ENCODE assay signal across 10 mouse cellular contexts in the genomic region with DNA sequence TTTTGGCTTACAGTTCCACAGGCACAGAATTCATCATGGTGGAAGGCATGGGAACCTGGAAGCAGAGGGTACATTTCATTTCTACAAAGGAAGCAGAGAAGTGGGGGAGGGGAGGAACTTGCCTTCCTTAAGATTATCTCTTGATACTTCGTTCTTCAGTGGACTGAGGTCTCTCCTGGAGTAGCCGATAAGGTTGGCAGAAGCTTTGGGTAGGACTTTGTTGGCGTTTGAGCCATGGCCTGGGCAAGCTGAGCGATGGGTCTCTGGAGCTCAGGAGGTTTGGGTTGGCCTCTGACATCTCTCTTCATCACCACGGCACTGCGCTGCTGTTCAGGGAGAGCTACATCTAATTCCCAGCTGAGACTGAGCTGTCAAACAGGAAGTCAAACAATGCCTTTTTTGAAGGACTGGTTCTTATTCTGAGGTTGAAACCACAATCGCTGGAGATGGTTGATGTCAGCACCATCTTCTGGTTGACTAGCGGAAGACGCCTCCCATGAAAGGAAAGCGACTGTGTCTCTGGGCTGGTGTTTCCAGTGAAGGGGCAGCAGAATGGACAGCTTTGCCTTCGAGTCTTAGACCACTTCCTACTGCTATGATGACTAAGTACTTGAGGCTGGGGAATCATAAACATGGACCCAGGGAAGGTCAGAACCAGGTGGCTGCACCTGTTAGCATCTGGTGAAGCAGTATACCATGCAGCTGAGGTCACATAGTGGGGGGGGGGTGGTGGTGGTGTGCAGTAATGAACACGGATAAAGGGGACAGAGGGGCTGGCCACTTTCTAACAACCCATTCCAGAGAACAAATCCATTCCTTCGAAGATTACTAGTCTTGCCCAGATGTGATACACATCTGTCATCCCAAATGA.
DNase-seq lines count a peak whose midpoint lies in the region; ATAC-seq and TF ChIP-seq lines count a peak whose summit lies in the region.
"Had no signal": no experiment of that assay in that cellular context is flagged by ENCODE, and none has a peak within 500 bp of the region (broad histone marks: within the 10 kb centered on the region; RNA-seq: fewer than 3 reads in every experiment).

No protein-coding gene starts in this region.

- no peak overlapping the region for H3K4me3 ChIP-seq in hindbrain, postnatal 0 days (ENCODE audit: low read length)
- no peak overlapping the region for H3K4me3 ChIP-seq in neural tube, embryonic 13.5 days
- no peak overlapping the region for H3K4me3 ChIP-seq in heart, embryonic 10.5 days

- 81% methylated on average over 13 of the region's 13 CpGs for WGBS in hindbrain, postnatal 0 days
- 88% methylated on average over 13 of the region's 13 CpGs for WGBS in neural tube, embryonic 13.5 days
- WGBS in heart, embryonic 10.5 days = 75% methylated on average over 13 of the region's 13 CpGs

- H3K27ac ChIP-seq in hindbrain, postnatal 0 days = peak overlapping the region; percentile 87; the same call in 1 of the 2 replicates
- peak overlapping the region; percentile 92 for H3K27ac ChIP-seq in neural tube, embryonic 13.5 days (replicated peaks)
- no peak overlapping the region for H3K27ac ChIP-seq in heart, embryonic 10.5 days

- no peak for TF ChIP-seq CTCF in hindbrain, postnatal 0 days (IDR thresholded peaks at IDR 0.05; ENCODE audit: low read depth)

- peak; percentile 14 to 24 for DNase-seq in CD8-positive naive resting alpha-beta T cell, adult 2 months (ENCODE audit: low read depth in 2 of 2, low spot score in 2 of 2)
- DNase-seq in c-Kit-positive CD71-negative TER-119-negative erythroid progenitor cells, embryonic 14.5 days (ENCODE audit: low read depth) = peak; percentile 45
- DNase-seq in hindbrain, postnatal 0 days (ENCODE audit: low spot score) = no peak
- DNase-seq in testis, postnatal 14 days (ENCODE audit: low spot score) = no peak
- DNase-seq in layer of hippocampus, postnatal 36 days = no peak
- DNase-seq in heart, embryonic 10.5 days (ENCODE audit: low spot score) = no peak
- DNase-seq: kidney, postnatal 14 days; spleen, adult 18-20 months had no signal

- H3K4me2 ChIP-seq in hindbrain, postnatal 0 days (ENCODE audit: low read depth, low read length) = no peak overlapping the region
- H3K4me2 ChIP-seq in neural tube, embryonic 13.5 days = no peak overlapping the region
- H3K4me2 ChIP-seq: heart, embryonic 11.5 days had no signal

- no peaks in the 10 kb centered on the region for H3K36me3 ChIP-seq in hindbrain, postnatal 0 days (ENCODE audit: insufficient read depth, low read length)
- no peaks in the 10 kb centered on the region for H3K36me3 ChIP-seq in neural tube, embryonic 13.5 days
- no peaks in the 10 kb centered on the region for H3K36me3 ChIP-seq in heart, embryonic 10.5 days

- no peaks in the 10 kb centered on the region for H3K27me3 ChIP-seq in hindbrain, postnatal 0 days (ENCODE audit: insufficient read depth, low read length)
- no peaks in the 10 kb centered on the region for H3K27me3 ChIP-seq in neural tube, embryonic 13.5 days
- H3K27me3 ChIP-seq in heart, embryonic 10.5 days (ENCODE audit: insufficient read depth, poor library complexity, severe bottlenecking) = no peaks in the 10 kb centered on the region

- peaks cover 7% of the 10 kb centered on the region; the same call in 1 of the 2 replicates for H3K4me1 ChIP-seq in hindbrain, postnatal 0 days (ENCODE audit: insufficient read depth, low read length)
- peaks cover 35% of the 10 kb centered on the region for H3K4me1 ChIP-seq in neural tube, embryonic 13.5 days (replicated peaks)
- H3K4me1 ChIP-seq in heart, embryonic 10.5 days = peaks cover 22% of the 10 kb centered on the region

- no peaks in the 10 kb centered on the region for H3K9me3 ChIP-seq in hindbrain, postnatal 0 days (ENCODE audit: low read length)
- no peaks in the 10 kb centered on the region for H3K9me3 ChIP-seq in neural tube, embryonic 13.5 days
- H3K9me3 ChIP-seq in heart, embryonic 10.5 days = no peaks in the 10 kb centered on the region

- ATAC-seq in hindbrain, postnatal 0 days = no peak
- ATAC-seq in neural tube, embryonic 13.5 days (ENCODE audit: low read depth) = no peak

- no peak overlapping the region for H3K9ac ChIP-seq in hindbrain, postnatal 0 days (replicated peaks; ENCODE audit: low read length)
- no peak overlapping the region for H3K9ac ChIP-seq in neural tube, embryonic 13.5 days

Comparison
In these comparisons a context has a peak if more than half of its experiments do, and no peak if none do; other contexts are left out.
1. DNase-seq: peak in CD8-positive naive resting alpha-beta T cell, adult 2 months (2 of 2) and c-Kit-positive CD71-negative TER-119-negative erythroid progenitor cells, embryonic 14.5 days (single experiment); none in hindbrain, postnatal 0 days (single experiment), testis, postnatal 14 days (single experiment), layer of hippocampus, postnatal 36 days (0 of 2) and heart, embryonic 10.5 days (single experiment).